Mouse (Mus musculus) heart, adult 18-20 months (tissue): ENCODE measurements around the gene Agxt. TPM values are rescaled to one million over a fixed set of nuclear protein-coding genes. Genes with fewer than 3 reads are reported as not detected.

Experiments
- total RNA-seq, 2 experiments: library from RNA; stranded (reverse); gene quantifications; 2 replicates each; pipeline ENCODE4 v1.2.3; 2021

The Agxt gene
- total RNA-seq, 2 experiments from 2014 or later: not detected

Other genes starting within 250 kb of the Agxt start
- gene Ankmy1, start 232.3 kb upstream of the Agxt start, total RNA-seq: not detected
- gene Dusp28, start 228.3 kb upstream of the Agxt start, total RNA-seq: 10 to 100 TPM; 16.9 to 18.5 TPM
- 10 to 100 TPM; 69.4 to 69.9 TPM for gene Rnpepl1, start 224.5 kb upstream of the Agxt start, total RNA-seq
- 1 to 10 TPM; 5.6 to 7.2 TPM for gene Capn10, start 200.9 kb upstream of the Agxt start, total RNA-seq
- under 1 TPM; 0.59 to 0.62 TPM for gene Gpr35, start 184.4 kb upstream of the Agxt start, total RNA-seq
- not detected for gene Aqp12, start 128.9 kb upstream of the Agxt start, total RNA-seq
- 1 to 10 TPM; 1.2 to 1.8 TPM for gene Kif1a, start 33.3 kb upstream of the Agxt start, total RNA-seq
- under 1 TPM in 1 of 2 experiments, not detected in 1; 0.28 TPM for gene 2310007B03Rik, start 25.7 kb downstream of the Agxt start, total RNA-seq
- under 1 TPM; 0.05 to 0.12 TPM for gene Crocc2, start 33.5 kb downstream of the Agxt start, total RNA-seq
- 1 to 10 TPM; 4.2 to 7.5 TPM for gene Sned1, start 100.6 kb downstream of the Agxt start, total RNA-seq
- gene Mterf4, start 170.7 kb downstream of the Agxt start, total RNA-seq: 10 to 100 TPM; 14.0 to 14.9 TPM
- 10 to 100 TPM; 30.4 to 35.3 TPM for gene Ppp1r7, start 207.6 kb downstream of the Agxt start, total RNA-seq
- under 1 TPM; 0.30 to 0.31 TPM for gene Pask, start 208.2 kb downstream of the Agxt start, total RNA-seq
- gene Ano7, start 238.7 kb downstream of the Agxt start, total RNA-seq: not detected